Mouse (Mus musculus): ENCODE data around the gene Fbxw4. TPM values are rescaled to one million over a fixed set of nuclear protein-coding genes. Genes with fewer than 3 reads are reported as not detected.

The Fbxw4 gene
- total and polyA plus RNA-seq, 3 experiments = 28.1 to 61.5 (median 31.2) TPM

GRCm38 (mm10) chr19:45529294-45529693, 130.8 kb downstream of the Fbxw4 start:
- TF ChIP-seq POLR2A (IDR thresholded peaks at IDR 0.05; ENCODE audit: insufficient read depth, low read depth, low read length) (no peak), CTCF (IDR thresholded peaks at IDR 0.05) (no peak), EP300 (IDR thresholded peaks at IDR 0.05; ENCODE audit: insufficient read depth, low read depth, low read length) (no peak)
- H3K27me3 ChIP-seq (ENCODE audit: control insufficient read depth, insufficient read depth, low read length) = no peaks in the 10 kb centered on the region
- H3K4me1 ChIP-seq (ENCODE audit: control insufficient read depth, insufficient read depth, low read length) = peaks cover 2% of the 10 kb centered on the region; the same call in 1 of the 2 replicates
- 75% methylated on average over 5 of the region's 5 CpGs for WGBS
- no peak overlapping the region for H3K4me3 ChIP-seq
- H3K79me2 ChIP-seq (replicated peaks; ENCODE audit: control insufficient read depth, insufficient read depth, low read length) = no peaks in the 10 kb centered on the region
- H3K36me3 ChIP-seq (ENCODE audit: control insufficient read depth, insufficient read depth, low read length) = no peaks in the 10 kb centered on the region
- no peak overlapping the region for H3K9ac ChIP-seq (ENCODE audit: low read depth, low read length)
- no peak for DNase-seq
- no peak overlapping the region for H3K27ac ChIP-seq
- intact Hi-C loops (cut with DNase I) = no loop called here

Other genes starting within 250 kb of the Fbxw4 start
- 1 to 10 TPM; 9.7 to 9.8 TPM for gene Poll, start 99.8 kb downstream of the Fbxw4 start, total RNA-seq (2021)
- 9.5 and 10.7 TPM in 2 replicates for gene Poll, start 99.8 kb downstream of the Fbxw4 start, polyA plus RNA-seq (2012; rRNA removed)
- gene Gm17018, start 99.7 kb downstream of the Fbxw4 start, total RNA-seq (2021) = 10 to 100 TPM; 22.1 to 22.4 TPM
- gene Gm17018, start 99.7 kb downstream of the Fbxw4 start, polyA plus RNA-seq (2012; rRNA removed) = 6.1 and 10.2 TPM in 2 replicates
- not detected for gene Fgf8, start 82.6 kb upstream of the Fbxw4 start, total RNA-seq (2021)
- not detected in 2 replicates for gene Fgf8, start 82.6 kb upstream of the Fbxw4 start, polyA plus RNA-seq (2012; rRNA removed)
- gene Npm3, start 89.3 kb upstream of the Fbxw4 start, total RNA-seq (2021) = 10 to 100 TPM; 15.6 to 15.7 TPM
- 25.2 and 28.0 TPM in 2 replicates for gene Npm3, start 89.3 kb upstream of the Fbxw4 start, polyA plus RNA-seq (2012; rRNA removed)
- gene Mgea5, start 123.5 kb upstream of the Fbxw4 start, total RNA-seq (2021) = 10 to 100 TPM; 70.8 to 81.9 TPM
- 22.4 and 49.3 TPM in 2 replicates for gene Mgea5, start 123.5 kb upstream of the Fbxw4 start, polyA plus RNA-seq (2012; rRNA removed)
- 100 to 1,000 TPM; 174 to 203 TPM for gene Kcnip2, start 155.7 kb upstream of the Fbxw4 start, total RNA-seq (2021)
- gene Kcnip2, start 155.7 kb upstream of the Fbxw4 start, polyA plus RNA-seq (2012; rRNA removed) = 216 and 276 TPM in 2 replicates

Data from heart, adult 2 months (tissue).